Mouse (Mus musculus) kidney, embryonic 14.5 days (tissue): ENCODE results near the gene Colec11. TPM values are rescaled to one million over a fixed set of nuclear protein-coding genes. Genes with fewer than 3 reads are reported as not detected.

Experiments
- ATAC-seq: fragments of 200-750 bp; cut with Nextera tagmentation; 2 replicates; pipeline ENCODE4 v1.8.0; 2017; ENCODE audit warnings: moderate number of reproducible peaks, mild to moderate bottlenecking, moderate TSS enrichment, moderate library complexity; ENCODE audit not compliant: low FRiP score, low TSS enrichment
- H3K27ac ChIP-seq: fragments of 300-500 bp; sonication (generic); 2 replicates; pipeline ENCODE4 v1.5.1; 2014; ENCODE audit warnings: low read depth, mild to moderate bottlenecking, low read length, moderate library complexity, mixed read lengths
- H3K27me3 ChIP-seq: fragments of 300-500 bp; sonication (generic); 2 replicates; pipeline ENCODE4 v1.6.1; 2014; ENCODE audit warnings: mild to moderate bottlenecking, low read length; ENCODE audit not compliant: control insufficient read depth, insufficient read depth
- H3K36me3 ChIP-seq: fragments of 300-500 bp; sonication (generic); 2 replicates; pipeline ENCODE4 v1.6.1; 2014; ENCODE audit warnings: low read length, mixed read lengths; ENCODE audit not compliant: control insufficient read depth, insufficient read depth
- H3K4me1 ChIP-seq: fragments of 300-500 bp; sonication (generic); 2 replicates; pipeline ENCODE4 v1.6.1; 2014; ENCODE audit warnings: low read length, mixed read lengths; ENCODE audit not compliant: control insufficient read depth, insufficient read depth
- H3K4me2 ChIP-seq: fragments of 300-500 bp; sonication (generic); replicated peaks from 2 replicates; pipeline ENCODE4 v1.6.1; 2014; ENCODE audit warnings: low read depth, mild to moderate bottlenecking, low read length
- H3K4me3 ChIP-seq: fragments of 300-500 bp; sonication (generic); 2 replicates; pipeline ENCODE4 v1.5.1; 2014; ENCODE audit warnings: mild to moderate bottlenecking, low read length
- H3K9ac ChIP-seq: fragments of 300-500 bp; sonication (generic); 2 replicates; pipeline ENCODE4 v1.6.1; 2014; ENCODE audit warnings: low read depth, mild to moderate bottlenecking, low read length, moderate library complexity
- H3K9me3 ChIP-seq: fragments of 300-500 bp; sonication (generic); 2 replicates; pipeline ENCODE4 v1.6.1; 2016; ENCODE audit warnings: low read length; ENCODE audit not compliant: control insufficient read depth
- WGBS: fragments of 180-500 bp; shearing (Covaris S2); extraction: QIAGEN DNeasy Blood & Tissue Kit; methylation state at CpG from one replicate; pipeline ENCODE4 v1.1.7; 2014; 5-methylcytosine and 5-hydroxymethylcytosine counted together
- polyA plus RNA-seq: library from polyadenylated mRNA; unstranded; fragments of >200 nt; fragmentation: Nextera tagmentation; extraction: Ambion mirVana; gene quantifications from 2 replicates; pipeline ENCODE4 v1.2.1, GENCODE M21; 2014

The Colec11 gene
- polyA plus RNA-seq, 1 experiment from 2014 or later = 1.9 TPM

DNA sequence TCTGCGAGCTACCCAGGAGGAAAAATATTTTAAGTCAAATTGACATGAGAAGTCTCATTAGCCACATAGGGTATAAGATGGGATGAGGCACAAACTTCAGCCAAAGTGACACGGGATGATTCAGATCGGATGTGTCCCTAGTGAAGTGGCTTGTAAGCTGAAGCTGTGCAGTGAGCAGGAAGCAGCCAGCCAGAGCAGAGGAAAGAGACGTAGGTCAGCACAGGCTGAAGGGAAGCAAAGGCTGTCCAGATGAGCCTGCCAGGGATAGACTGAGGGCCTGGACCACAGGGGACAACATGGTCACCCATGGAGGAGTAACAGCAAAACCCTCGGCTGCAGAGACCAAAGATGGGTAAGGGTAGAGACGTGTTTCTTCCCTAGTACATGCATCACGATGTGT, 8.8 kb downstream of the Colec11 start:
- WGBS = 73% methylated on average over 7 of the region's 7 CpGs
- H3K27me3 ChIP-seq = no peaks in the 10 kb centered on the region; the same call in 1 of the 2 replicates
- H3K27ac ChIP-seq = no peak overlapping the region
- H3K4me3 ChIP-seq = no peak overlapping the region
- H3K4me1 ChIP-seq = no peaks in the 10 kb centered on the region
- no peak overlapping the region for H3K9ac ChIP-seq
- no peaks in the 10 kb centered on the region for H3K9me3 ChIP-seq
- H3K4me2 ChIP-seq = no peak overlapping the region
- ATAC-seq = no peak
- H3K36me3 ChIP-seq = no peaks in the 10 kb centered on the region

DNA sequence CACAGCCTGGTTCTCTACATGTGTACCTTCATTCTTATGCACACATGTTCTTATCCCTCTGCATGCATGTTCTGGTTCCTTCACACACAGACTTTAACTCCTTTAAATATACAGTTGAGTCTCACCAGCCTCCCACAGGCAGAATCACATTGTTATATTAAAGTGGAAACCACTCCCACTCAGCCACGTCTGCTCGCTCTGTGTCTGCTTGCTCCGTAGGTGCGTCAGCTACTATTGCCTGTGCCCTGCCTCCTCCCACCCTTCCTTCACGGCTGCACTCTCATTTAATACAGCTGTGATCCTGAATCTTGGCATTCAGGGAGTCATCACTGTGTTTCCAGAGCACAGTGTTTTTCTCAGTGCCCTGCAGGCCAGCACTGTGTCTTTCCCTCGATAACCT, 10.8 kb downstream of the Colec11 start:
- no peaks in the 10 kb centered on the region for H3K4me1 ChIP-seq
- WGBS = 36% methylated on average over 6 of the region's 6 CpGs
- no peaks in the 10 kb centered on the region for H3K9me3 ChIP-seq
- no peaks in the 10 kb centered on the region; the same call in 1 of the 2 replicates for H3K27me3 ChIP-seq
- H3K9ac ChIP-seq = no peak overlapping the region
- no peaks in the 10 kb centered on the region for H3K36me3 ChIP-seq
- no peak overlapping the region for H3K27ac ChIP-seq
- no peak for ATAC-seq
- H3K4me3 ChIP-seq = no peak overlapping the region
- no peak overlapping the region for H3K4me2 ChIP-seq

DNA sequence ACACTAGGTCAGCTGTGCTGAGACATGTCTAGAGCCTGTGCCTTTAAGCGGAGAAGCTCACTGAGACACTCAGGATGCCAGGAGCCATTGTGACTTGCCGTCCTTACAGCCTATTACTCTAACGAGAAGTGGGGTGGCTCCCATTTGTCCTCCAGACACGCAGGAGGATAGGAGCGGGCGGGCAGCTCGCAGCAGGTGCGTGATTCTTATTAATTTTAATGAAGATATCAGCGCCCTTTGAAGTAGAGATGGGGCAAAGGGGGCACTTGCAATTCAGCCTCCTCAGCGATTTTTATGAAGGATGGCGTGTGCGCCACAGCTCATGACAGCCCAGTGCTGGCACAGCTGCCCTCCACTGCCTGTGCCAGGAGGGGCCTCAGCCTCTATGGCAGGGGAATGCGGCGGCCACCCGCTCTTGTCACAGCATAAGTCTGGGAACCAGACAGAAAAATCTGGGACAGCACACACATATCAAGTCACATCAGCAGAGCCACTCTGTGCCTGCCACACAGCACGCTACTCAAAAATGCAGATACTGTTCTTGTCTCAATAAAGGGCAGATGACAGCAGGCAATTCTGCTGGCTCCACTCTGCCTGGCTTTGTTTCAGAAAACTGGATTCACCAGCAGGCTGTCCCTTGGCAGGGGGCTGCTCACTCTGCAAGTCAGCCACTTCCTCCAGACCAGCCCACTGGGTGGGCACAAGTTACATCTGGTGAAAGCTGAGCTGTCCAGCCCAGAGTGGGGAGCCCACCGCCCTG, 15.5 kb downstream of the Colec11 start:
- Histone ChIP-seq H3K36me3 (no peaks in the 10 kb centered on the region), H3K27me3 (no peaks in the 10 kb centered on the region; the same call in 1 of the 2 replicates), H3K4me2 (no peak overlapping the region), H3K9me3 (no peaks in the 10 kb centered on the region), H3K27ac (no peak overlapping the region), H3K4me1 (no peaks in the 10 kb centered on the region), H3K9ac (no peak overlapping the region), H3K4me3 (no peak overlapping the region)
- ATAC-seq = no peak
- WGBS = 59% methylated on average over 17 of the region's 17 CpGs

DNA sequence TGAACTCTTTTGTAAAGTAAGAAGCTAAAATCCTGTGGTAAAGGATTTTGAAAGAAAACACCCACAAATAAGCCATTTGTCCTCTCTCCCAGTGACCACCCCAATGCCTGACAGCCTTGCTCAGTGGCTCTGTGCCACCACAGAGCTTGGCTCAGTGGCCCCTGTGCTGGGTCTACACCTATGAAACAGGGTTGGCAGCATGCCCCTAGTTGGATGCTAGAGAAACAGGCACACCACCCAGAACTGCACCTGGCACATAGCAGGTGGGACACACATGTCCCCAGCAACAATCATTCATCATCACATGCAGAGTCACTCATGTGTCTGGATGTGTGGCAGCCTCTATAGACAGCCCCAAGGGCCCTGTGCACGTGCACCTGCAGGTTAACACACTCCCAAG, 19.7 kb downstream of the Colec11 start:
- 70% methylated on average over 1 of the region's 1 CpGs for WGBS

DNA sequence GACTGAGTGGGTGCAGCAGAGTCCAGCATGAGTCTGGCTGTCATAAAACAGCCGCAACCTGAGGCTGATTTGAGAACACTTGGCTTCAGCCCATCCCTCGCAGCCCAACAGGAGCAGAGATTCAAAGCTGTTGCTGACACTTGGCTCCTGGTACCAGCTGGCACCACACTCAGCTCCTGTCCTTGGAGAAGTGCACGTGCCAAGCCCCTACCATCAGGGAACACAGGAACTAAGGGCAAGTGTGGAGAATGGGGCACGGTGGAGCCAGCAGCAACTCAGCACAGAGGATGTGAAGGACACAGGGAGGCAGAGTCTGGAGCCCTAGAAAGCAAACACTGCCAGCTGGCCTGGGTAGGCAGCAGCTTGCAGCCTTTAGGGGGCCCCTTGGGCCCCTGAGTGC, 20.9 kb downstream of the Colec11 start:
- no peaks in the 10 kb centered on the region for H3K4me1 ChIP-seq
- ATAC-seq = no peak
- no peak overlapping the region for H3K4me3 ChIP-seq
- no peaks in the 10 kb centered on the region for H3K27me3 ChIP-seq
- H3K9ac ChIP-seq = no peak overlapping the region
- no peak overlapping the region for H3K4me2 ChIP-seq
- H3K27ac ChIP-seq = no peak overlapping the region
- no peaks in the 10 kb centered on the region for H3K36me3 ChIP-seq
- 13% methylated on average over 4 of the region's 4 CpGs for WGBS
- no peaks in the 10 kb centered on the region for H3K9me3 ChIP-seq

More for the DNA sequence above, 19.7 kb downstream of the Colec11 start:
- Histone ChIP-seq H3K9me3 (no peaks in the 10 kb centered on the region), H3K4me2 (no peak overlapping the region), H3K27ac (no peak overlapping the region), H3K4me1 (no peaks in the 10 kb centered on the region), H3K9ac (no peak overlapping the region), H3K27me3 (no peaks in the 10 kb centered on the region), H3K4me3 (no peak overlapping the region), H3K36me3 (no peaks in the 10 kb centered on the region)
- ATAC-seq = no peak

DNA sequence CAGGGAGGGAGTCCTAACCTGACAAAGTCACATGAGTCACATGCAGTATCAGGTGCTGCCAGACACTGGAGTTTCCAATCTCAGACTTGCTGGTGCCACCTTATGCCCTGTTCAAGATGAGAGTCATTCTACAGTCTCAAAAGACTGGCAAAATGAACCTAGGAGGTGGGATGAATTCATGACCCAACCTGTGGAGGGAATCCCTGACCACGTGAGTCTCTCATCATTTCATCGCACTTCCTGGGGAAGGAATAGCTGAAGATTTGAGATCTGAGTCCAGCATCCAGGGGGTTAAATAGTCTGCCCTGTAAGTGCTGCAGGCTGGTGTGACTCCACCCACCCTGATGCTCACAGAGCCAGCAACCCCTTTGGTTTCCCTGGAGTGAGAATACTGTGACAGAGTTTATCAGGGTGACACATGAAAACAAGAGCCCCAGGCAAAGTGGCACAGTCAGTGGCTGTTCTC, 24.6 kb downstream of the Colec11 start:
- 53% methylated on average over 2 of the region's 2 CpGs for WGBS
- no peak overlapping the region for H3K4me2 ChIP-seq
- H3K9ac ChIP-seq = no peak overlapping the region
- H3K4me3 ChIP-seq = no peak overlapping the region
- no peak for ATAC-seq
- H3K27ac ChIP-seq = no peak overlapping the region
- no peaks in the 10 kb centered on the region for H3K4me1 ChIP-seq
- H3K9me3 ChIP-seq = no peaks in the 10 kb centered on the region
- H3K27me3 ChIP-seq = no peaks in the 10 kb centered on the region
- no peaks in the 10 kb centered on the region for H3K36me3 ChIP-seq

DNA sequence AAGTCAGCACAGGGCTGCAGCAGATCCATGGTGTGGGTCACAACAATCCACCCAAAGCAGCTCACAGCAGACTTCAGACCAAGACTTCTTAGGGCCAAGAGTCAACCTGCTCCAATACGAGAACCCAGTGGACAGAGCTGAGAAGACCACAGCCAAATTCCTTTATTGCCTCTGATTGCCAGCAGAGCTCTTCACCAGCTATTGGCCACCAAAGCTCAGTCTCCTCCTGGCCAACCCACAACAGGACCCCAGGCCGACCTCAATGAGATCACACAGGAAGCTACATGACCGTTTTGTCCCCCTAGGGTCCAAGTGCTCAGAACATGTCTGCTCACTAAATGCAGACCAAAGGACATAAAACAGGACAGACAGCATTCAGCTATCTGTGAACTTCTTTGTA, 25.1 kb downstream of the Colec11 start:
- no peak overlapping the region for H3K9ac ChIP-seq
- H3K36me3 ChIP-seq = no peaks in the 10 kb centered on the region
- H3K4me1 ChIP-seq = no peaks in the 10 kb centered on the region
- no peaks in the 10 kb centered on the region for H3K27me3 ChIP-seq
- no peak overlapping the region for H3K27ac ChIP-seq
- no peaks in the 10 kb centered on the region for H3K9me3 ChIP-seq
- H3K4me3 ChIP-seq = no peak overlapping the region
- no peak for ATAC-seq
- no peak overlapping the region for H3K4me2 ChIP-seq
- WGBS = 47% methylated on average over 3 of the region's 3 CpGs

DNA sequence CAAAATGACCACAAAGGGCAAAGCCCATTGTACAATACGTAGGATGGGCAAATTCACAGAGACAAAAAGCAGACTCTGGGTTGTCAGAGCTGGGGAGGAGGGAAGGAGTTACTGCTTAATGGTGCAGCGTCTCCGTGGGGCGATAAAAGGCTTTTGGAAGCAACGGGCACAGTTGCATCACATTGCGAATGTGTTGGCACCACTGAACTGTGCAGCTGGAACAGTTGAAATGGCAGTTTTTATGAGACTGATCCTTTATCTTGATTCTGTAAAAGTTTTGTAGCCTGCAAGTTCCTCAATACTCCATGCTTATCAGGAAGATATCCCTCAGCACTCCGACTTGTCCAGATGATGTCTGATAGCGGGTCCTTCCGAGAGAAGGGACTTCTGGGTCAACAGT, 25.5 kb downstream of the Colec11 start:
- Histone ChIP-seq H3K27me3 (no peaks in the 10 kb centered on the region), H3K4me1 (no peaks in the 10 kb centered on the region), H3K9ac (no peak overlapping the region), H3K4me3 (no peak overlapping the region), H3K27ac (no peak overlapping the region), H3K36me3 (no peaks in the 10 kb centered on the region), H3K4me2 (no peak overlapping the region), H3K9me3 (no peaks in the 10 kb centered on the region)
- ATAC-seq = no peak
- 66% methylated on average over 9 of the region's 9 CpGs for WGBS

DNA sequence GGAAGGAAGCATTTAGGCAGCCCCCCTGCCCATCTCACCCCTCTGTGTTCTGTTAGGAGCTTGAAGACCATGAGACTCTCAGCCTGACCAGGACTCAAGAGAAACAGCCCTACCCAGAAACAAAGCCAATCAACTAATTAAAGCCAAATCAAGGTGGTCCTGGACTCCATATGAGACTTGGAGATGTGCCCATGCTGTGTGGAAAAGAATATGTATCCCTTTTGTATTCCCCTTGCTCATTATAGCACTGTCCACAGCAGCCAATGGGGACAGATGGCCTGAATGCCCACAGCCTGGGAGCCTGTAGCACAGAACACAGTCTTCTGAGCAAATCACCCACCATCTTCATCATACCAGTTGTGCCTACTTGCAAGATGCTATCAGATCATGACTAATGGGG, 26.3 kb downstream of the Colec11 start:
- no peaks in the 10 kb centered on the region for H3K4me1 ChIP-seq
- H3K9ac ChIP-seq = no peak overlapping the region
- H3K36me3 ChIP-seq = no peaks in the 10 kb centered on the region
- H3K27me3 ChIP-seq = no peaks in the 10 kb centered on the region
- no peaks in the 10 kb centered on the region for H3K9me3 ChIP-seq
- no peak overlapping the region for H3K4me3 ChIP-seq
- H3K4me2 ChIP-seq = no peak overlapping the region
- ATAC-seq = no peak
- H3K27ac ChIP-seq = no peak overlapping the region
